Mouse (Mus musculus) retina, postnatal 7 days (tissue): Measurements from ENCODE around the gene Sytl1.

Experiments used
- DNase-seq: peaks from one replicate; pipeline ENCODE4 v3.0.0-alpha.2; 2012; ENCODE audit warnings: low read depth, low spot score

The Sytl1 gene

DNA sequence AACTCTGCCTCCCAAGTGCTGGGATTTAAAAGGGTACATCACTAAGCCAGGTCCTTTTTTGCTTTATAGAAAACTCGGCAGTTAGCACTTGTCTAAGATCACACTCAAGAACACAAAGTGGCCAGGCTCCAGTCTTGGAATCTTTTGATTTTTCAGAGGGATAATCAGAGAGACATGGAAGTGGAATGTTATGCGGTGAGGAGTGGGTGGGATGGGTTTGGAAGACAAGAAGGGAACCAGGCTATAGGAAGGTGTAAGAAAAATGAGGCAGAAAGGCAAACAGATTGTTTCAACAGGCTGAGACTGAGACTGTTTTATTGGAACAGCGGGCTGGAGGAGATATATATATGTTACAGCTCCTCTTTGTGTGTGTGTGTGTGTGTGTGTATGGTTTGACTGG is 15.6 kb upstream of the Sytl1 start:
- DNase-seq = no peak

DNA sequence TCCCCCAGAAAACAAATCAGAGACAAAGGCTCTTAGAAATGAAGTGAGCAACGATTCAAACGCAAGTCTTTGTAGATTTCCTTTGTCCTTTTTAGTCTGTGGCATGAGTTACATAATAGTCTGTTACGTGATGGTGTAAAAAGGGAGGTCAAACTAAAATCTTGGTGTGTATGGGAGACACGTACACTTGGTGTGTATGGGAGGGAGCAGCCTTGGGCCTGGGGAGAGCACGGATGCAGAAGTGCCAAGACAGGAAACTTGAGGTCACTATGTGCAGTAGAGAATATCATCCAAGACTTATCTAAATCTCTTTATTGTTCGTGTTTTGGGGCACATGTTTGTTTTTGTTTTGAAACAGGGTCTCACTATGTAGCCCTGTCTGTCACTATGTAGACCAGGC is 15.2 kb upstream of the Sytl1 start:
- DNase-seq = no peak

DNA sequence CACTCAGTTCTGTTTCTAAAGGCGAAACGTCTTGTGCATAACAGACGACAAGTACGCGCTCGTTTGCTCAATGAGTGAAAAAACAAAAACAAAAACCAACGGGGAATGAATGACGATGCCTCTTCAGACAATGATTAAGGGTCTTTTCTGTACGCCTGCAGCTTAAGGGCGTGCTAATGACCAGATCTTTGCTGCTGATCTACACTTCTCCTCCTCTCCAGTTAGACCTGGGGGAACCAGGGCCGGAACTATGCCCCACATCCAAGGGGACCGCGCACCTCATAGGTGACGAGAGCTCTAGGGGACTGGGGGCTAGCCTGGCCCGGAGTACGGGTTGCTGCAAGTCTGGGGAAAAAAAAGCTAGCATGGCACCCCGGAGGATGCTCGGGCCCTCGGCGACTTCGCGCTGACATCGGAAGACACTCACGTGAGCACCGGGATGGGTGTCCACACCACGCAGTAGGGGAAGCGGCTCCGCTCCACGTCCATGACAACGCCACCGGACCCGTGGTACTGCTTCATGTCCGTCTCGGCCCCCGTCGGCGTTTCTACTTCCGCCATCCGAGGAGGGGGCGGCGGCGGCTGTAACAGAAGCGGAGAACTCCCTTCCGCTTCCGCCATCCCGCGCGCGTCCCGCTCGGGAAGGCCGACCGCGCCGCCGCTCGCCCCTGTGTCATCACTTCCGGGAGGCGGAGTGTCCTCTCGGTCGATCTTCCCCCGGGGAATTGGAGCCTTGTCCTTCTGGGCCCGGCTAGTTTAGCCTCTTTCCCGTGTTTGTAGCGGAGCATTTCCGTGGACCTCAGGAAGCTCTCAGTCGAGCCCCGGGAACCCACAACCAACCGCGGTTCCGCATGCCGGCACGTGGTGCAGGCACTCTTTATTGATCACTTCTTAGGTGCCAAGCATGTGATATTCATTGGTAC is 14.5 kb upstream of the Sytl1 start, which contains the start of gene Tmem222:
Tmem222 (minus strand) TSS at position 689 of the 923 bp plus-strand sequence.
- DNase-seq = peak; percentile 93

DNA sequence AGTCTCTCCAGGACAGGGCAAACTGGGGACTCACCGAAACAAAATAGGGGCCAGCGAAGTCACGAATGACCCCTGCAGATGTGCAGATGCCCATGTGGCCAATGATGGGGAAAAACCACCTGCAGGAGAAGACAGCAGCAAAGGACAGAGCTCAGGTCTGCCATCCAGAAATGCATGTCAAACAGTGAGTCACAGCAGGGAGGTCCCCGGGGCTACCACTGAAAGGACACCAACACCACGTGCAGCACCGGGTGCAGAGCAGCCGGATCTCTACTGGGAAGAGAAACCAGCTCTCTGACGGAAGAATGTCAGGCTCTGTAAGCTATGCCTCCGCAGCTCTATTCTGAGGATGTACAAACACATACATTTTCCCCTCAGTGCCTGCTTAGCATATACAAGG is 8.0 kb upstream of the Sytl1 start:
- no peak for DNase-seq

DNA sequence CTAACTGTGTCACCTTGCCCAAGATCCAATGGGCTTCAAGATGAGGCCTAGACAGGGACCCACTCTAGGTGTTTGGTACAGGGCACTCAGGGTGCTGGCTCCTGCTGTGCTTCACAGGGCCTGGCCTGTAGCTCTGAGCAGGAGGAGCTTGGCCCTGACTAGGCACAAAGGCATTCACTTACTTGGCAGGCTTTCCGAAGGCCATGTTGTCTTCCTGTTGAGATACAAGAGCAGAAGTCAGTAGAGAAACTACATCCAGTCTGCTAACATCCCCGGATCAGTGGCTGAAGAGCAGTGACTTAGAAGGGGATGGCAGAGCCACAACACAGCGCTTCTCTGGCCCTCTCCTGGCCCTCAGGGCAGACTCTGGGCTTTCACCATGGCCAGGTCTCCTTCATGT is 6.7 kb upstream of the Sytl1 start:
- no peak for DNase-seq

DNA sequence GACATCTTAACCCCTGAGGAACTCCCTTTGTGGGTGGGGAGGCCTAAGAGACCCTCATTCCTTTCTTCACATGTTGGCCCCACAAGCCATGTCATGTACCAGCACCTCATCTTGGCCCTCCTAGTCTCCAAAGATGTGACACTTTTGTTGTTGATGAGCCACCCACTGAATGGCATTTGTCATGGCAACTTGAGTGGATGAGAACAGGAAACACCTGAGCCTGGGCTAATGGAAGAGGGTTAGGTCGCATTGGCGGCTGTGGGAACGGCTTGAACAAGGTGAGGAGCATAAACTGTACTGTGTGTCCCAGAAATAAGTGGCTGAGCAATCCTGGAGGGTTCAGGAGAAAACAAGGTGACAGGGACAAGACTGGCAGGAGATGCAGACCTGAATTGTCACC is 6.0 kb upstream of the Sytl1 start:
- DNase-seq = no peak

DNA sequence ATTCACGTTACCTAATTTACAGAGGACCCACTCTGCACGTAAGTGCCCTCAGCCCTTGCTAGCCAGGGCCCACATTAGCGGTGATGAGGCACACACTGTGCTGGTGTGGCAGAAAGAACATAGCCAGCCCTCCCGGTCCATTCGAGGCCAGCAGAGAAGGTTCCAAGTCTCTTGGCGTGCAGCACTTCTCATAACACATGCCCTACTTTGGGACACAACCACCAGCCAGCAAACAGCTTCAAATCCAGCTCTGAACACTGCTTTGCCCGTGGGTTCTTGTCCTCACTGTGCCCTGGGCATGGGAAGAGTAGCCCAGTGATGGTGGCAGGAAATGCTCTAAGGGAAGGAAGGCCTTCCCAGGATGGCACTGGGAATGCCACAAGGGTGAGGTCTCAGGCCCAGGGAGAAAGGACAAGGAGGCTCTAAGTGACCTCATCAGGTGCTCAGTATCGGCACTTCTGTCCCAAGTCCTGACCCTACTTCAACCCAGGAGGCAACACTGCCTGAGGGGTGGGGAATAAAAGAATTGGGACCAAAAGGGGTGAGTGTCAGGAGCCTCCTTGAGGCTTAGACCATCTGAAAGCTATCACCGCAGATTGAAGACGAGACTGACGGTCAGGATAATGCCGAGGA is 3.5 kb upstream of the Sytl1 start:
- no peak for DNase-seq

DNA sequence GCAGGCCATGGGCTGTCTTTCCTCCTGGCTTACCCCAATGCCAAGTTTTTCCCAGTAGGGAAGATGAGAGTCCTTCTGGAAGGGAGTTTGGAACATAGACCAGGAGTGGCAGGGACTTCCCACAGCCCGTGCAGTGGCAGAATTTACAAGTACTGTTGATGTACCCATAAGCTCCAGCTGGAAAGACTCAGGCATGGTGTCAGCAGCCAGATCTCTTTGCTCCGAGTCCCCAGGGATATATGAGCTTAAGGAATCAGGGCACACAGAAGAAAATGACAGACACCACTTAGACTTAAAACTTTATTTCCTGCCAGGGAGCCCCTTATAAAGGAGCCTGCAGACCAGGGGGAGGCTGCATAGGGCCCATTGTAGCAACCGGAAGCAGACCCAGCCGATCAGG is 2.8 kb upstream of the Sytl1 start:
- no peak for DNase-seq

DNA sequence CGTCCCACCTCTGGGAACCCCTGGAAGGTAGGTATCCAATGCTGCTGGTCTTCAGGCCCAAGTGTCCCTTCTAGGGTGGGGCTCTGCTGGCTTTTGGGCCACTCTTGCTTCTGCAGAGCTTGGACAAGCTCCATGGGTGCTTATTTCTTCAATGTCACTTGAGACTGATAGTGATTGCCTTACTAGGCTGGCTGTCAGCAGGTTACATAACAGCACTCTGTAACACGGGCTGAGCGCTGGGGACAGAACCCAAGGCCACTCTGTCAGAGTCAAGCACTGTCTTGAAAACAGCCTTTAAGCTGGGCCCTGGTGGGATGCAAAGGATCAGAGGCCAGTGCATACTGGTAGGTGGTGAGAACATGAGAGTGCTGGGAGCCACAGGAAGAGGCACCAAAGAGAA is 2.4 kb upstream of the Sytl1 start:
- no peak for DNase-seq

DNA sequence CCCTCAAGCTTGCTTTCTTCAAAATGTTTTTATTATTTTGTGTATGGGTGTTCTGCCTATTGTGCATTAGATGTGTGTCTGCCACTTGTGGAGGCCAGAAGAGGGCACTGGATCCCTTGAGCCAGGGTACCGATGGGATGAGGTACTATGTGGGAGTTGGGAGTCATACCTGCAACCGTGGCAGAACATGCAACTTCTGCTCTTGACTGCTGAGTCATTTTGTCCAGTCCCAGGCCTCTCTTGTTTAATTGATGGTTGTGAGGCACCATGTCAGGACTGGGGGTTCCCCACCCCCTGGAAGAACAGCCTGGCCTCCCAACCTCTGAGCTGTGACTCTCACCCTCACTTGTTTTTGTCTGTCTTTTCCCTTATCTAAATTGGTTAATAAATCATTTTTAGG is 1.6 kb upstream of the Sytl1 start:
- DNase-seq = no peak

DNA sequence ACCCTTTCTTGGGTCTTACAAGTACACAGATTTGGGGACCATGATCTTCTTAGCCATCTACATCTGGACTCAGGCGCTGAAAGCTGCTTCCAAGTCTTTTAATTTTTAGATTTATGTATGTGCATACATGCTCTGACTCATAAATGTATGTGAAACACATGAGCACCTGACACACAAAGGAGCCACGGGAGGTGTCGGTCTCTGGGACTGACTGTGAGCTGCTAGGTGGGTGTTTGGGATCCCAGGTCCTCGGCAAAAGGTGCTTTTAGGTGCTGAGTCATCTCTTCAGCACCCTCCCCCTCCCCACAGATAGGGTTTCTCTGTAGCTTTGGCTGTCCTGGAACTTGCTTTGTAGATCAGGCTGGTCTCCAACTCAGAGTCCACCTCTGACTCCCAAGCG is 843 bp upstream of the Sytl1 start:
- DNase-seq = no peak

DNA sequence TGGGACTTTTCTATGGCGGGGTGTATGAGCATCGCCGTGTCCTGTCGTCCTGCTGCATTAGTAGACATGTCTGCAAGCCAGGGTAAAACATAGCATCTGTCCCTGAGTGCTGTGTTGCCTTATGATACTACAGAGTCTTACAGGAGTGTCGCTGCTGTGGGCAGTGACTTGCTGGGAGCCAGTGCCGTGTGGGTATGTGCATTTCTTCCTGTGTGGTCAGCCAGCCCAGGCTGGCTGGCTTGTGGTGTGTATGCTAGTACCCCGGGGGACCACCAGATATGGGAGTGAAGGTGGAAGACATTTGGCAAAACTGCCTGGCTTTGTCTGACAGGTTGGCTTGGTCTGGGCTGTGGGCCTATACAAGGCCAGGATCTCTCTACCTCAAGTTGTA is 543 bp downstream of the Sytl1 start:
- DNase-seq = no peak

DNA sequence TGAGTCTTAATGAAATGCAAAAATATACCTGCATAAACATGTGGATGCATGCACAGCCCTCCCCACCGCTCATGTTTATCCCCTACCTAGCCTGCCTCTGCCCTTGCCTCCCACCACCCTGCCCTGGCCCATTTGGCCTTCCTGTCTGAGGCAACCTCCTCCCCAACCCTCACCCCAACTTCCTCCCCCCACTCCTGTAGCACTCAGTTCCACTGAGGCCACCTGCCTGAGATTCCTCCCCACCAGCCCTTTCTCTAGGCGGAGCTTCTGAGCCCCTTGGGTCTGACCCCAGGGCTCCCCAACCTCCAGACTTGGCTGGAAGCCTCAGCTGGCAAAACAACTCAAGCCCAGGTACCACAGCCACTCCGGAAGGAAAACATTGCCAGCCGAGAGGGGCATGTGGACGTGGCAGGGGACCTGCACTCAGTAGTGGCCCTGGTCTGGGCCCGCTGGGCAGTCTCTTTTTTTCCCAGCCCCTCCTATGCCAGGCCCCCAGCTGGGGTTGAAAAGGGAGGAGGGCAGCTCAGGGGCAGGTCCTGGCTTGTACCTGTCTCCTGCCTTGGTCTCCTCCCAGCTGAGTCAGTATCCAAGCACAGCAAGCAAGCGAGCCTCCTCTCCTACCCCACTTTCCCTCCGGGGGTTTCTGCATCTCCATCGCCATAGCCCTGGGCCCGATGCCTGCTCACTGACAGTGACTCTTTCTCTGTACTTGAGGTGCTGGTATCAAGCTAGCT is 1.1 kb downstream of the Sytl1 start:
- no peak for DNase-seq

DNA sequence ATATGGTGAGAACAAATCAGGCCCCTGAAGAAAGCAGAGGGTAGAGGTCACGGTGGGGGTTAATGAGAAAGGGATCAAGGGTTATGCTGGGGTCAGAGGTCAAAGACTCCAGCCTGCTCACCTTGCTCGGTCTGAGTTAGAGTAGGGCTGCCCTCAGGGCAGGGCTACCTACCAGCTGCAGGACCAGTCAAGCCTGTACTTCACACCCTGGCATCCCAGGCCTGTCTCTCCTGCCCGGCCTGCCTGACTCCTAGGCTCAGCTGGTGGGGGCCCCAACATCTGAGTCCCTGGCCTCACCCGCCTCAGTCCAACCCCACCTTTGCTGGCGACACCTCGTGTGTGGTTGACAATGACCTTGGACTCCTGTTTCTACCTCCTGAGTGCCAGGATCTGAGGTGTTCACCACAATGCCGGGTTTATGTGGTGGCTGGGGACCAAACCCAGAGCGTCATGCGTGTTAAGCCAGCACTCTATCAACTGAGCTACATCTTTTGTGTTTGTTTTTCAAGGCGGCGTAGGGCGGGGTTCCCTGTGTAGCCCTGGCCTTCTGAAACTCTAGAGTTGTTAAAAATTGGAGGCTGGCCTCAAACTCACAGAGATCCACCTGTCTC is 5.0 kb downstream of the Sytl1 start:
- no peak for DNase-seq

DNA sequence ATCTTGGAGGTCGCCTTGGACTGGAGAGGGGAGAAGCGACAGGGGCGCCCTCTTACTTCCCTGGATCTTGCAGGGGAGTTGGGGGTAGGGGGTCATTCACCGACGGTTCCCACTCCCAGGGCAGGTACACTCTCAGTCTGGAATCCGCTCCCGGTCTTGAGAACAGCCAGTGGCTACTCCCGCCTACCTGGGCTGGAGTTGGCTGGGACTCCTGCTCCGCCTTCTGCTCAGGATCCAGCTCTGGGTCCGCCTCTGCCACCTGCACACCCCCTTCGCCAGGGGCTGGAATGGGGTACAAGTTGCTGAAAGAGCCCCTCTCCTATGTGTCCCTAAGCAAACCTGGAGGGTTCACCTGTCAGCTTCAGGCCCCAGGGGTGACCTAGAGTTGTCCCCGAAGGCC is 5.7 kb downstream of the Sytl1 start:
- DNase-seq = no peak

DNA sequence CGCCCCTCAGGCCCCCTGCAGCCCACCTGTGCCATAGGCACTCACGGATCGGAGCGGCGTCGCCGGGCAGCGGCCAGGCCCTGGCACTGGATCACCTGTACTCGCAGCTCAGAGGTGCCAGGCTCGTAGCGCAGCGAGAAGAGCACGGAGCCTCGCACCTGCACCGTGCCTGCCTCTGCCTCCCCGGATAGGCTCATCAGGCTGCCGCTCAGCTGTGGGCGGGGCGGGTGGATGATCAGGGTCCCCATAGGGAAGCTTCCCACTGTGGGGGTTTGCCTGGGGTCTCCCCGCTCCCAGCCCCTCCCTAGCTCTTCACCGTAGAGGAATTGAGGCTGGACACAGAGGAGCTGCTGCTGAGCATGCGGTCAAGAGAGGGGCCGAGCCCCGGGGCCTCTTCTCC is 6.1 kb downstream of the Sytl1 start:
- no peak for DNase-seq

DNA sequence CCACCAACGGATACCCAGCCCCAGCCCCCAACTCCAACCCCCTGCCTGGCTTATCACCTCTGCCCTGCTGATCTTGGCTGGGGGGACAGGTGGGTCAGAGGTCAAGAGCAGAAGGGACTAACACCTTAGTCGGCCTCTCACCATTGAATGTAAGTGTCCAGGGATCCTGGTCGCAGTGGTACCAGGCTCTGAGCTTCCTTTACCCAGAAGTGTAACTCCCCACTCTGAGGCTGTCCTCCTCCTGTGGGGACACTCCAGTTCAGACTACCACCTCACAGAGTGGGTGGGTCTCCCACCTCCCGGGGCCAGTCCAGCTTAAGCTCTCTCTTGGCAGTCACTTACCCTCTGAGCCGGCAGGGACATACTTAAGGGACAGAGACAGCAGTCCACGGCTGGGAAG is 7.5 kb downstream of the Sytl1 start:
- DNase-seq = no peak

DNA sequence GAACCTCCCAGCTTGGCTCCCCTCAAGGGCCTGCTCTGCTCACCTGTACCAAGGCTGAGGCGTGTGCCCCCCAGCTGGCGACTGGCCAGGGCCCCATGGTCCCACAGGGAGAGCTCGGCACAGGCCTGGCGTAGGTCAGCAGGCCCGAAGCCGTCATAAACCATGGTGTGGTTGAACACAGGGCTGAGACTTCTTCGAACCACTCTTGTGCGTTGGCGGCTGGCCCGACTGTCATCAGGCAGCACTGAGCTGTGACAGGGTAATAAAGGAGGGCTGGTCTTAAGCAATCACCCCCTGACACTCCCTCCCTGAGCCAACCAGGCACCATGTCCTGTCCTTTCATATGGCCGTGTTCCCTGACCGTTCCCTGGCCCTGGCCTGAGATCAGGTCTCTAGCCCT is 9.5 kb downstream of the Sytl1 start:
- no peak for DNase-seq

DNA sequence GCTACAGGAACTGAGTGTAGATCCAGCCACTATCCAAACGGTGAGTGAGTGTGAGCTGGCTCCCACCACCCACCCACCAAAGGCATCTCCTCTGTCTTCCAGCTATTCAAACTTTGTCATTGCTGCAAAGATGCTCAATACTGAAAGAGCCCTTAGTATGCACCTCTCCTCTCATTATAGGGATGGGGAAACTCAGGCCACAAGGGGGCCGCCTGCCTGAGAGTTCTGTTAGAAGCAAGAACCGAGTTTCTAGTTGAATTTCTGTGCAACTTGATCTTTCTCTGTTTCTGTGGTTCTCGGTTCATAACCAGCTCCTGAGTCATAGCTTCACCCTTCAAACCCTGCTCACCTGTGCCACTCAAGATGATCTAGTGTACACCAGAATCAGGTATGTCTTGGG is 10.8 kb downstream of the Sytl1 start:
- no peak for DNase-seq

DNA sequence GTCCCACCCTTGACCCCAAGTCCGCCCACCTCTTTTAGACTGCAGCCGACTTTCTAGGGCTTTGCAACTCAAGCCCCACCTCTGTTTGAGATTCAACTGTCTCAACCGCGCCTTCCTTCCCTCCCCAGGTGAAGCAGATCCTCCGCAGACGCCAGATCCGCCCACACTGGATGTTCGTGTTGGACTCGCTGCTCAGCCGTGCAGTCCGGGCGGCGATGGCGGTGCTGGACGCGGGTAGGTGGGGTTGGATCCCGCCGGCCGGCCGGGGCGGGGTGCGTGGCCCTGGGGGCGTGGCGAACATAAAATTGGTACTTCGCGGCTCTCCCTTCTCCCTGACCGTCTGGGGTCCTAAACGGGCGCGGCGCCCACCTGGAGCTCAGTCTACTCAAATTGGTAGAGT is 11.7 kb downstream of the Sytl1 start:
- no peak for DNase-seq

DNA sequence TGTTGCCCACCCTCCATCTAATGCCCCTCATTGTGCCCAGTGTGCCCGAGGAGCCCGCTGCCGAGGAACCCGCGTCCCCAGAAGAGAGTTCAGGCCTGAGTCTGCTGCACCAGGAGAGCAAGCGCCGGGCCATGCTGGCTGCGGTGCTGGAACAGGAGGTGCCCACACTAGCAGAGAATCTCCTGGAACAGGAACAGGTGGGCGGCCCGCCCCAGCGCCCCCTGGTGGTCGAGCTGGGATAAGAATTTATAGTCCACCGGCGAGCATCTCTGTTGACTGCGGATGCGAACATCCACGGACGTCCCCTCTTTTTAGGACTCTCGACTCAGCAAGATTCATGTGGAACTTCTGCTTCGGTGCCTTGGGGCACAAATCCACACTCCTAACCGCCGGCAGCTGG is 12.3 kb downstream of the Sytl1 start:
- peak; percentile 53 for DNase-seq

DNA sequence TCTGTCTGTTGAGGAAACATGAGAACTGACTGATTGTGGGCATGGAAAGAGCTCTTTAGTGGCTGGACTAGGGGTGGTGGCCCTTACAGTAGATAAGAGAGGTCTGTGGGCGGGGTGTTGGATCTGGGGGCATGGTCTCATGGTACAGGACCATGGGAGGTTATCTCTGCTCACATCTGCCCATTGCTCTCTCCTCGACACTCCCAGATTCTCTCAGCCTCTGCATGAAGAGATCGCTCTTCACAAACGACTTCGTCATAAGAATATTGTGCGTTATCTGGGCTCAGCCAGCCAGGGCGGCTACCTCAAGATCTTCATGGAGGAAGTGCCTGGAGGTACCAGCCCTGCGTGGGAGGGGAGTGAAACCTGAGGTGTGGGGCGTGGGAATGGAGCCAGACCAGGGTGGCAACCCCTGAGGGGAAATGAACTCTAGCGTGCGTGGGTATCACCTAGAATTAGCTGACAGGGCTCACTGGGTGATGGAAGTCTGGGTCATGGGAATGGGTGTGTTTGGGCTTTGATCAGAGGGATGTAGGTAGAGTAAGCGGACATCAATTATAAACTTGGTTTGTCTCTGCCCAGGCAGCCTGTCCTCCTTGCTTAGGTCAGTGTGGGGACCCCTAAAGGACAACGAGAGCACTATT is 15.0 kb downstream of the Sytl1 start:
- DNase-seq = no peak
